Mouse (Mus musculus) stomach, embryonic 15.5 days (tissue): ENCODE measurements around the gene Mthfr. TPM values are rescaled to one million over a fixed set of nuclear protein-coding genes. Genes with fewer than 3 reads are reported as not detected.
A peak's percentile ranks its signal among the peaks of the same experiment; 100 is the strongest.

Source experiments
- ATAC-seq: fragments of 200-750 bp; cut with Nextera tagmentation; 2 replicates; pipeline ENCODE4 v1.8.0; 2017; ENCODE audit warnings: low read depth, moderate number of reproducible peaks, moderate TSS enrichment; ENCODE audit not compliant: insufficient read depth, low FRiP score
- H3K27ac ChIP-seq: fragments of 300-500 bp; sonication (generic); 2 replicates; pipeline ENCODE4 v1.5.1; 2015; ENCODE audit warnings: mild to moderate bottlenecking, inconsistent platforms
- H3K27me3 ChIP-seq: fragments of 300-500 bp; sonication (generic); replicated peaks from 2 replicates; pipeline ENCODE4 v1.6.1; 2015; ENCODE audit warnings: inconsistent platforms
- H3K36me3 ChIP-seq: fragments of 300-500 bp; sonication (generic); 2 replicates; pipeline ENCODE4 v1.6.1; 2015; ENCODE audit warnings: inconsistent platforms
- H3K4me1 ChIP-seq: fragments of 300-500 bp; sonication (generic); 2 replicates; pipeline ENCODE4 v1.6.1; 2015; ENCODE audit warnings: inconsistent platforms
- H3K4me2 ChIP-seq: fragments of 300-500 bp; sonication (generic); 2 replicates; pipeline ENCODE4 v1.6.1; 2015; ENCODE audit warnings: mild to moderate bottlenecking, inconsistent platforms
- H3K4me3 ChIP-seq: fragments of 300-500 bp; sonication (generic); replicated peaks from 2 replicates; pipeline ENCODE4 v1.5.1; 2015; ENCODE audit warnings: inconsistent platforms
- H3K9ac ChIP-seq: fragments of 300-500 bp; sonication (generic); 2 replicates; pipeline ENCODE4 v1.6.1; 2015; ENCODE audit warnings: inconsistent platforms
- H3K9me3 ChIP-seq: fragments of 300-500 bp; sonication (generic); 2 replicates; pipeline ENCODE4 v1.6.1; 2016; ENCODE audit warnings: inconsistent platforms
- WGBS: fragments of 180-500 bp; shearing (Covaris S2); methylation state at CpG from one replicate; pipeline ENCODE4 v1.1.7; 2015; 5-methylcytosine and 5-hydroxymethylcytosine counted together
- polyA plus RNA-seq: library from polyadenylated mRNA; unstranded; fragments of >200 nt; fragmentation: Nextera tagmentation; extraction: Ambion mirVana; gene quantifications from 2 replicates; pipeline ENCODE4 v1.2.1, GENCODE M21; 2015

Mthfr gene
- polyA plus RNA-seq = 16.7 and 20.9 TPM in 2 replicates

GRCm38 (mm10) chr4:148038600-148039253, at the start of gene Mthfr, which contains the start of gene Clcn6:
Gene Mthfr, plus strand, starts transcription at chr4:148039077.
Gene Clcn6, minus strand, starts transcription at chr4:148038821.
- no peaks in the 10 kb centered on the region for H3K36me3 ChIP-seq
- no peaks in the 10 kb centered on the region for H3K9me3 ChIP-seq
- H3K27ac ChIP-seq = peak within 1 kb of the TSS; percentile 88
- WGBS = under 1% methylated on average over 54 of the region's 54 CpGs
- peak within 1 kb of the TSS; percentile 83 for H3K4me2 ChIP-seq
- H3K27me3 ChIP-seq = no peaks in the 10 kb centered on the region
- peak within 1 kb of the TSS; percentile 90 for H3K4me3 ChIP-seq
- H3K9ac ChIP-seq = peak within 1 kb of the TSS; percentile 56
- H3K4me1 ChIP-seq = peaks cover 27% of the 10 kb centered on the region
- ATAC-seq = peak; percentile 94

GRCm38 (mm10) chr4:147993571-147994095, 45.2 kb upstream of the Mthfr start:
- WGBS = 57% methylated on average over 7 of the region's 7 CpGs
- ATAC-seq = no peak
- Histone ChIP-seq H3K27me3 (no peaks in the 10 kb centered on the region), H3K27ac (no peak overlapping the region), H3K9ac (no peak overlapping the region), H3K9me3 (no peaks in the 10 kb centered on the region), H3K4me2 (no peak overlapping the region), H3K4me1 (no peaks in the 10 kb centered on the region), H3K36me3 (no peaks in the 10 kb centered on the region), H3K4me3 (no peak overlapping the region)

GRCm38 (mm10) chr4:147995311-147995710, 43.6 kb upstream of the Mthfr start:
- H3K4me2 ChIP-seq = no peak overlapping the region
- no peaks in the 10 kb centered on the region for H3K4me1 ChIP-seq
- no peaks in the 10 kb centered on the region for H3K27me3 ChIP-seq
- WGBS = 75% methylated on average over 3 of the region's 3 CpGs
- H3K4me3 ChIP-seq = no peak overlapping the region
- ATAC-seq = no peak
- no peaks in the 10 kb centered on the region for H3K9me3 ChIP-seq
- H3K9ac ChIP-seq = no peak overlapping the region
- H3K36me3 ChIP-seq = no peaks in the 10 kb centered on the region
- H3K27ac ChIP-seq = no peak overlapping the region

GRCm38 (mm10) chr4:148000202-148000772, 38.6 kb upstream of the Mthfr start, which contains the start of gene Nppa:
Gene Nppa, plus strand, starts transcription at chr4:148000722.
- H3K4me3 ChIP-seq = no peak within 1 kb of the TSS
- H3K9ac ChIP-seq = no peak within 1 kb of the TSS
- no peaks in the 10 kb centered on the region for H3K9me3 ChIP-seq
- no peak within 1 kb of the TSS for H3K4me2 ChIP-seq
- no peak for ATAC-seq
- no peak within 1 kb of the TSS for H3K27ac ChIP-seq
- H3K27me3 ChIP-seq = no peaks in the 10 kb centered on the region
- H3K36me3 ChIP-seq = no peaks in the 10 kb centered on the region
- no peaks in the 10 kb centered on the region for H3K4me1 ChIP-seq
- 34% methylated on average over 12 of the region's 12 CpGs for WGBS

GRCm38 (mm10) chr4:148001013-148001789, 37.7 kb upstream of the Mthfr start:
- no peaks in the 10 kb centered on the region for H3K27me3 ChIP-seq
- no peak overlapping the region for H3K27ac ChIP-seq
- no peaks in the 10 kb centered on the region for H3K9me3 ChIP-seq
- 78% methylated on average over 17 of the region's 17 CpGs for whole genome bisulfite sequencing
- no peak for ATAC-seq
- H3K36me3 ChIP-seq = peaks cover 4% of the 10 kb centered on the region; the same call in 1 of the 2 replicates
- H3K4me2 ChIP-seq = no peak overlapping the region
- no peak overlapping the region for H3K4me3 ChIP-seq
- no peak overlapping the region for H3K9ac ChIP-seq
- no peaks in the 10 kb centered on the region for H3K4me1 ChIP-seq

GRCm38 (mm10) chr4:148001866-148002265, 37.0 kb upstream of the Mthfr start:
- Histone ChIP-seq H3K27ac (no peak overlapping the region), H3K27me3 (no peaks in the 10 kb centered on the region), H3K9me3 (no peaks in the 10 kb centered on the region), H3K4me2 (no peak overlapping the region), H3K9ac (no peak overlapping the region), H3K4me3 (no peak overlapping the region), H3K36me3 (peaks cover 8% of the 10 kb centered on the region; the same call in 1 of the 2 replicates), H3K4me1 (no peaks in the 10 kb centered on the region)
- no peak for ATAC-seq
- 44% methylated on average over 8 of the region's 8 CpGs for WGBS

GRCm38 (mm10) chr4:148004361-148004760, 34.5 kb upstream of the Mthfr start:
- Histone ChIP-seq H3K27ac (no peak overlapping the region), H3K4me1 (no peaks in the 10 kb centered on the region), H3K27me3 (no peaks in the 10 kb centered on the region), H3K4me2 (no peak overlapping the region), H3K9ac (no peak overlapping the region), H3K4me3 (no peak overlapping the region), H3K36me3 (peaks cover 25% of the 10 kb centered on the region), H3K9me3 (no peaks in the 10 kb centered on the region)
- WGBS = 89% methylated on average over 7 of the region's 7 CpGs
- no peak for ATAC-seq

- Histone ChIP-seq H3K9ac (no peak overlapping the region), H3K4me2 (no peak overlapping the region), H3K4me3 (no peak overlapping the region), H3K27me3 (no peaks in the 10 kb centered on the region), H3K36me3 (peaks cover 55% of the 10 kb centered on the region), H3K9me3 (no peaks in the 10 kb centered on the region), H3K27ac (no peak overlapping the region), H3K4me1 (no peaks in the 10 kb centered on the region)
- WGBS = 71% methylated on average over 4 of the region's 4 CpGs
- no peak for ATAC-seq
Measured at GRCm38 (mm10) chr4:148008412-148008811, 30.5 kb upstream of the Mthfr start.

GRCm38 (mm10) chr4:148009641-148010040, 29.2 kb upstream of the Mthfr start:
- H3K36me3 ChIP-seq = peaks cover 65% of the 10 kb centered on the region
- ATAC-seq = no peak
- WGBS = 93% methylated on average over 2 of the region's 2 CpGs

GRCm38 (mm10) chr4:148011332-148011731, 27.5 kb upstream of the Mthfr start:
- Histone ChIP-seq H3K4me3 (no peak overlapping the region), H3K27me3 (no peaks in the 10 kb centered on the region), H3K27ac (no peak overlapping the region), H3K4me2 (no peak overlapping the region), H3K36me3 (peaks cover 69% of the 10 kb centered on the region), H3K9me3 (no peaks in the 10 kb centered on the region), H3K9ac (no peak overlapping the region), H3K4me1 (no peaks in the 10 kb centered on the region)
- 79% methylated on average over 3 of the region's 3 CpGs for WGBS
- no peak for ATAC-seq

More at GRCm38 (mm10) chr4:148009641-148010040, 29.2 kb upstream of the Mthfr start:
- H3K9ac ChIP-seq = no peak overlapping the region
- no peak overlapping the region for H3K27ac ChIP-seq
- no peak overlapping the region for H3K4me2 ChIP-seq
- no peak overlapping the region for H3K4me3 ChIP-seq
- no peaks in the 10 kb centered on the region for H3K9me3 ChIP-seq
- no peaks in the 10 kb centered on the region for H3K4me1 ChIP-seq
- no peaks in the 10 kb centered on the region for H3K27me3 ChIP-seq

GRCm38 (mm10) chr4:148012216-148012615, 26.7 kb upstream of the Mthfr start:
- no peak for ATAC-seq
- Histone ChIP-seq H3K36me3 (peaks cover 75% of the 10 kb centered on the region), H3K4me2 (no peak overlapping the region), H3K27me3 (no peaks in the 10 kb centered on the region), H3K4me3 (no peak overlapping the region), H3K9ac (no peak overlapping the region), H3K27ac (no peak overlapping the region), H3K4me1 (no peaks in the 10 kb centered on the region), H3K9me3 (no peaks in the 10 kb centered on the region)
- 84% methylated on average over 4 of the region's 4 CpGs for WGBS

- Histone ChIP-seq H3K4me2 (no peak overlapping the region), H3K36me3 (peaks cover 69% of the 10 kb centered on the region), H3K4me3 (no peak overlapping the region), H3K4me1 (no peaks in the 10 kb centered on the region), H3K9me3 (no peaks in the 10 kb centered on the region), H3K27me3 (no peaks in the 10 kb centered on the region), H3K9ac (no peak overlapping the region), H3K27ac (no peak overlapping the region)
- WGBS = 86% methylated on average over 10 of the region's 10 CpGs
- ATAC-seq = no peak
Measured at GRCm38 (mm10) chr4:148015418-148015817, 23.5 kb upstream of the Mthfr start.
